Mouse (Mus musculus): ENCODE measurements at regions not wholly inside any gene's neighbourhood (a gene's known extent, or its start where the extent isn't known, plus 50 kb on each side); places are given as distances from the start of the nearest gene placed in this dataset.
"Not testable (repeated sequence)": the region's sequence is repeated elsewhere in the genome, so short reads cannot be mapped to it uniquely, and the experiment has no call there.

GRCm38 (mm10) chr19:54099292-54099691 is 55.3 kb downstream of the Adra2a start:
- in situ Hi-C loops (cut with MboI; ENCODE audit: unreplicated experiment in 2 of 2) = no loop called here

- in situ Hi-C loops (cut with MboI; ENCODE audit: unreplicated experiment in 2 of 2) = no loop called here
Observed at GRCm38 (mm10) chr19:54099769-54100168, 55.8 kb downstream of the Adra2a start.

- in situ Hi-C loops (cut with MboI; ENCODE audit: unreplicated experiment in 2 of 2) = no loop called here
Observed at GRCm38 (mm10) chr19:54106571-54106970, 62.6 kb downstream of the Adra2a start.

GRCm38 (mm10) chr19:54107103-54107821 is 63.3 kb downstream of the Adra2a start:
- in situ Hi-C loops (cut with MboI; ENCODE audit: unreplicated experiment in 2 of 2) = no loop called here

- in situ Hi-C loops (cut with MboI; ENCODE audit: unreplicated experiment in 2 of 2) = no loop called here
Observed at GRCm38 (mm10) chr19:54110080-54110479, 66.1 kb downstream of the Adra2a start.

- in situ Hi-C loops (cut with MboI; ENCODE audit: unreplicated experiment in 2 of 2) = no loop called here
Observed at GRCm38 (mm10) chr19:54112691-54113090, 68.7 kb downstream of the Adra2a start.

GRCm38 (mm10) chr19:54113421-54113820 is 69.5 kb downstream of the Adra2a start:
- in situ Hi-C loops (cut with MboI; ENCODE audit: unreplicated experiment in 2 of 2) = no loop called here

- in situ Hi-C loops (cut with MboI; ENCODE audit: unreplicated experiment in 2 of 2) = no loop called here
Observed at GRCm38 (mm10) chr19:54114588-54115317, 70.8 kb downstream of the Adra2a start.

- in situ Hi-C loops (cut with MboI; ENCODE audit: unreplicated experiment in 2 of 2) = no loop called here
Observed at GRCm38 (mm10) chr19:54115335-54115734, 71.4 kb downstream of the Adra2a start.

GRCm38 (mm10) chr19:54116829-54117228 is 72.9 kb downstream of the Adra2a start:
- in situ Hi-C loops (cut with MboI; ENCODE audit: unreplicated experiment in 2 of 2) = no loop called here

GRCm38 (mm10) chr19:54117676-54118075 is 73.7 kb downstream of the Adra2a start:
- in situ Hi-C loops (cut with MboI; ENCODE audit: unreplicated experiment in 2 of 2) = no loop called here

GRCm38 (mm10) chr19:54123586-54123985 is 79.6 kb downstream of the Adra2a start:
- in situ Hi-C loops (cut with MboI; ENCODE audit: unreplicated experiment in 2 of 2) = no loop called here

- in situ Hi-C loops (cut with MboI; ENCODE audit: unreplicated experiment in 2 of 2) = not testable (repeated sequence)
Observed at GRCm38 (mm10) chr19:54151766-54152165, 107.8 kb downstream of the Adra2a start.

- in situ Hi-C loops (cut with MboI; ENCODE audit: unreplicated experiment in 2 of 2) = no loop called here
Observed at GRCm38 (mm10) chr19:54154400-54154799, 110.4 kb downstream of the Adra2a start.

GRCm38 (mm10) chr19:54170361-54170760 is 126.4 kb downstream of the Adra2a start:
- in situ Hi-C loops (cut with MboI; ENCODE audit: unreplicated experiment in 2 of 2) = no loop called here

GRCm38 (mm10) chr19:54174090-54175055 is 130.4 kb downstream of the Adra2a start:
- in situ Hi-C loops (cut with MboI; ENCODE audit: unreplicated experiment in 2 of 2) = no loop called here

- in situ Hi-C loops (cut with MboI; ENCODE audit: unreplicated experiment in 2 of 2) = no loop called here
Observed at GRCm38 (mm10) chr19:54175766-54176165, 131.8 kb downstream of the Adra2a start.

- in situ Hi-C loops (cut with MboI; ENCODE audit: unreplicated experiment in 2 of 2) = no loop called here
Observed at GRCm38 (mm10) chr19:54177491-54177890, 133.5 kb downstream of the Adra2a start.

GRCm38 (mm10) chr19:54200407-54200806 is 156.5 kb downstream of the Adra2a start:
- in situ Hi-C loops (cut with MboI; ENCODE audit: unreplicated experiment in 2 of 2) = no loop called here

GRCm38 (mm10) chr19:54202456-54202855 is 158.5 kb downstream of the Adra2a start:
- in situ Hi-C loops (cut with MboI; ENCODE audit: unreplicated experiment in 2 of 2) = no loop called here

GRCm38 (mm10) chr19:54206819-54207218 is 162.9 kb downstream of the Adra2a start:
- in situ Hi-C loops (cut with MboI; ENCODE audit: unreplicated experiment in 2 of 2) = no loop called here

All from v-Abl transformed pro-B cells (cell line).